Mouse (Mus musculus): ENCODE results near the gene Fgd6.

DNA sequence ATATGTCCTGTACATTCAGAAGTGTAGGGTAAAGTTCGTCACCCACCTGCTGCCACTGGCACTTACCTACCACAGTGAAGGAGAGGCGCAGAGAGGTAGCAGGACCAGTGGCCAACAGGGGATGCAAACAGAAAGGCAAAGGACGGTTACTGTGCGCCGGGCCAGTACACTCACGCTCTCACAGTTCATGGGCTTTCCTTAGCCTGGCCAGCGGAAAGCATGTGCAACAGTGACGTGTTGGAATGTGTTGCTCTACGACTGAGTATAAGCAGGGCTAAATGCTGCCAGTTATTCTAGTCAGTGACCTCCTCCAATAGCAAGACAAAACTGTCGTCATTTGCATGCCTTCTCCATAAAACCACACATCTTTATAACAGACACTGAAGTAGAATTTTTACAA lies 41.7 kb upstream of the Fgd6 start:
- TF ChIP-seq TAL1 (IDR thresholded peaks at IDR 0.05; ENCODE audit: low read length) (no peak), GATA1 (IDR thresholded peaks at IDR 0.05; ENCODE audit: low read length) (no peak)
